Mouse (Mus musculus) megakaryocyte, embryonic 14.5 days (primary cell): ENCODE results near the gene Grk3.

Experiments
- FLI1 ChIP-seq: IDR thresholded peaks from 2 replicates; pipeline ENCODE4 v1.6.1; 2012; ENCODE audit warnings: low read length, inconsistent platforms, mixed read lengths
- GATA1 ChIP-seq: IDR thresholded peaks from 3 replicates; pipeline ENCODE4 v1.6.1; 2012; ENCODE audit warnings: mixed read lengths, low read length, inconsistent platforms, borderline replicate concordance

DNA sequence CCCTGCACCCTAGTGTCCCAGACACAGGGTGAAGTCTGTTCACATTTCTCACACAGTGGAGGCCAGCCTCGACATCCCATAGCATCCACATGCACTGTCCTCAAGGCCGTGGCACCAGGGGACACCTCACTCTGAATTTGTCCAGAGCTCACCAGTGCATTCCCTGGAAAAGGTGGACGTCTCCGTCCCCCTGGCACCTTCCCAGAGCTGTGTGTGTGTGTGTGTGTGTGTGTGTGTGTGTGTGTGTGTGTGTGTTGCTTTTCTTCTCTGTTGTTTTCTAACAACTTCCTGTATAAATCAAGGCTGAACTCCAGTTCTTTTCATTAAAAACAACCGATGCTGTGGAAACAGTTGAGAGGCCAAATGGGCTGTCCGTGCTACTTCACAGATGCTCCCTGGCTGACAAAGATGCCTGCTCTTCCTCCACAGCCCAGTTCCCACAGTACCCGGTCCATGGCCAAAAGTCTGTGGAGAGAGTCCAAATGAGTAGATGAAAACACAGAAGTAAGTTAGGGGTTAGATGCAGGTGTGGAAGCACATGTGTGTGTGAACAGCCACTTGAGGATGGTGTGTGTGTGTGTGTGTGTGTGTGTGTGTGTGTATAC is 35.1 kb upstream of the Grk3 start:
- TF ChIP-seq GATA1 (no peak), FLI1 (no peak)
